Mouse (Mus musculus) hindbrain, embryonic 11.5 days (tissue): ENCODE data around the gene Srgn. TPM values are rescaled to one million over a fixed set of nuclear protein-coding genes. Genes with fewer than 3 reads are reported as not detected.

Source experiments
- ATAC-seq: fragments of 200-750 bp; cut with Nextera tagmentation; 2 replicates; pipeline ENCODE4 v1.8.0; 2017; ENCODE audit warnings: mild to moderate bottlenecking, moderate TSS enrichment, moderate library complexity; ENCODE audit not compliant: low FRiP score
- DNase-seq: peaks from one replicate; pipeline ENCODE4 v3.0.0-alpha.2; 2015; ENCODE audit warnings: low spot score
- H3K27ac ChIP-seq: fragments of 300-500 bp; sonication (generic); 2 replicates; pipeline ENCODE4 v1.5.1; 2014; ENCODE audit warnings: mild to moderate bottlenecking, low read depth, low read length
- H3K27me3 ChIP-seq: fragments of 300-500 bp; sonication (generic); 2 replicates; pipeline ENCODE4 v1.6.1; 2014; ENCODE audit warnings: mild to moderate bottlenecking, low read length, moderate library complexity, mixed read lengths; ENCODE audit not compliant: control insufficient read depth, insufficient read depth
- H3K36me3 ChIP-seq: fragments of 300-500 bp; sonication (generic); 2 replicates; pipeline ENCODE4 v1.6.1; 2014; ENCODE audit warnings: mild to moderate bottlenecking, low read length, moderate library complexity, mixed read lengths; ENCODE audit not compliant: control insufficient read depth, insufficient read depth
- H3K4me1 ChIP-seq: fragments of 300-500 bp; sonication (generic); replicated peaks from 2 replicates; pipeline ENCODE4 v1.6.1; 2014; ENCODE audit warnings: low read length, mixed read lengths; ENCODE audit not compliant: control insufficient read depth, insufficient read depth
- H3K4me2 ChIP-seq: fragments of 300-500 bp; sonication (generic); replicated peaks from 2 replicates; pipeline ENCODE4 v1.6.1; 2014; ENCODE audit warnings: mild to moderate bottlenecking, low read depth, low read length
- H3K4me3 ChIP-seq: fragments of 300-500 bp; sonication (generic); 2 replicates; pipeline ENCODE4 v1.5.1; 2014; ENCODE audit warnings: low read depth, low read length
- H3K9ac ChIP-seq: fragments of 300-500 bp; sonication (generic); 2 replicates; pipeline ENCODE4 v1.6.1; 2014; ENCODE audit warnings: low read depth, low read length
- H3K9me3 ChIP-seq: fragments of 300-500 bp; sonication (generic); 2 replicates; pipeline ENCODE4 v1.6.1; 2016; ENCODE audit warnings: low read length; ENCODE audit not compliant: control insufficient read depth
- WGBS: fragments of 180-500 bp; shearing (Covaris S2); extraction: QIAGEN DNeasy Blood & Tissue Kit; methylation state at CpG from one replicate; pipeline ENCODE4 v1.1.7; 2014; 5-methylcytosine and 5-hydroxymethylcytosine counted together
- polyA plus RNA-seq: library from polyadenylated mRNA; unstranded; fragments of >200 nt; fragmentation: Nextera tagmentation; extraction: Ambion mirVana; gene quantifications from 2 replicates; pipeline ENCODE4 v1.2.1, GENCODE M21; 2014

The Srgn gene
- polyA plus RNA-seq, 1 experiment from 2014 or later, result 5.8 TPM

GRCm38 (mm10) chr10:62550787-62551300, 23.6 kb upstream of the Srgn start:
- H3K9me3 ChIP-seq, result no peaks in the 10 kb centered on the region
- ATAC-seq, result no peak
- H3K36me3 ChIP-seq, result no peaks in the 10 kb centered on the region
- no peak overlapping the region for H3K27ac ChIP-seq
- WGBS, result 83% methylated on average over 7 of the region's 7 CpGs
- no peak overlapping the region for H3K9ac ChIP-seq
- no peak overlapping the region for H3K4me2 ChIP-seq
- no peaks in the 10 kb centered on the region for H3K27me3 ChIP-seq
- H3K4me3 ChIP-seq, result no peak overlapping the region
- no peak for DNase-seq
- no peaks in the 10 kb centered on the region for H3K4me1 ChIP-seq

- Histone ChIP-seq H3K9me3 (no peaks in the 10 kb centered on the region), H3K9ac (no peak overlapping the region), H3K4me1 (no peaks in the 10 kb centered on the region), H3K27me3 (no peaks in the 10 kb centered on the region), H3K27ac (no peak overlapping the region), H3K4me3 (no peak overlapping the region), H3K4me2 (no peak overlapping the region), H3K36me3 (no peaks in the 10 kb centered on the region)
- 31% methylated on average over 15 of the region's 16 CpGs for WGBS
- ATAC-seq (peak; percentile 38; the same call in 1 of the 2 replicates), DNase-seq (peak; percentile 79)
Measured at GRCm38 (mm10) chr10:62549523-62550166, 22.4 kb upstream of the Srgn start.

GRCm38 (mm10) chr10:62546441-62546840, 19.2 kb upstream of the Srgn start:
- H3K4me1 ChIP-seq, result no peaks in the 10 kb centered on the region
- no peaks in the 10 kb centered on the region for H3K36me3 ChIP-seq
- DNase-seq (no peak), ATAC-seq (no peak)
- H3K27ac ChIP-seq, result no peak overlapping the region
- H3K4me3 ChIP-seq, result no peak overlapping the region
- H3K27me3 ChIP-seq, result no peaks in the 10 kb centered on the region
- H3K9ac ChIP-seq, result no peak overlapping the region
- no peaks in the 10 kb centered on the region for H3K9me3 ChIP-seq
- H3K4me2 ChIP-seq, result no peak overlapping the region
- WGBS, result 84% methylated on average over 10 of the region's 10 CpGs

- H3K4me1 ChIP-seq, result no peaks in the 10 kb centered on the region
- H3K9me3 ChIP-seq, result no peaks in the 10 kb centered on the region
- no peaks in the 10 kb centered on the region for H3K27me3 ChIP-seq
- no peaks in the 10 kb centered on the region for H3K36me3 ChIP-seq
- H3K27ac ChIP-seq, result no peak overlapping the region
- no peak overlapping the region for H3K9ac ChIP-seq
- no peak for DNase-seq
- H3K4me3 ChIP-seq, result no peak overlapping the region
- no peak for ATAC-seq
- H3K4me2 ChIP-seq, result no peak overlapping the region
Measured at GRCm38 (mm10) chr10:62545759-62546158, 18.5 kb upstream of the Srgn start.

GRCm38 (mm10) chr10:62544316-62544715, 17.1 kb upstream of the Srgn start:
- no peak for ATAC-seq

GRCm38 (mm10) chr10:62543399-62543808, 16.2 kb upstream of the Srgn start:
- H3K27me3 ChIP-seq, result no peaks in the 10 kb centered on the region
- H3K4me1 ChIP-seq, result no peaks in the 10 kb centered on the region
- H3K9ac ChIP-seq, result no peak overlapping the region
- H3K4me2 ChIP-seq, result no peak overlapping the region
- no peak overlapping the region for H3K4me3 ChIP-seq
- H3K27ac ChIP-seq, result no peak overlapping the region
- 78% methylated on average over 12 of the region's 12 CpGs for WGBS
- DNase-seq (no peak), ATAC-seq (no peak)
- H3K9me3 ChIP-seq, result no peaks in the 10 kb centered on the region
- no peaks in the 10 kb centered on the region for H3K36me3 ChIP-seq

More at GRCm38 (mm10) chr10:62544316-62544715, 17.1 kb upstream of the Srgn start:
- Histone ChIP-seq H3K36me3 (no peaks in the 10 kb centered on the region), H3K9me3 (no peaks in the 10 kb centered on the region), H3K4me1 (no peaks in the 10 kb centered on the region), H3K27me3 (no peaks in the 10 kb centered on the region), H3K9ac (no peak overlapping the region), H3K27ac (no peak overlapping the region), H3K4me3 (no peak overlapping the region), H3K4me2 (no peak overlapping the region)
- DNase-seq, result no peak
- WGBS, result 88% methylated on average over 4 of the region's 4 CpGs

GRCm38 (mm10) chr10:62542928-62543327, 15.7 kb upstream of the Srgn start:
- Histone ChIP-seq H3K4me3 (no peak overlapping the region), H3K9ac (no peak overlapping the region), H3K36me3 (no peaks in the 10 kb centered on the region), H3K27me3 (no peaks in the 10 kb centered on the region), H3K27ac (no peak overlapping the region), H3K4me2 (no peak overlapping the region), H3K9me3 (no peaks in the 10 kb centered on the region), H3K4me1 (no peaks in the 10 kb centered on the region)
- 94% methylated on average over 8 of the region's 8 CpGs for WGBS
- ATAC-seq, result no peak
- DNase-seq, result no peak

- Histone ChIP-seq H3K4me3 (no peak overlapping the region), H3K9ac (no peak overlapping the region), H3K27ac (no peak overlapping the region), H3K36me3 (no peaks in the 10 kb centered on the region), H3K4me1 (no peaks in the 10 kb centered on the region), H3K4me2 (no peak overlapping the region), H3K27me3 (no peaks in the 10 kb centered on the region), H3K9me3 (no peaks in the 10 kb centered on the region)
- 91% methylated on average over 9 of the region's 12 CpGs for WGBS
- DNase-seq (no peak), ATAC-seq (no peak)
Measured at GRCm38 (mm10) chr10:62542507-62542906, 15.3 kb upstream of the Srgn start.

GRCm38 (mm10) chr10:62541499-62541898, 14.2 kb upstream of the Srgn start:
- no peak overlapping the region for H3K4me2 ChIP-seq
- no peaks in the 10 kb centered on the region for H3K36me3 ChIP-seq
- H3K9me3 ChIP-seq, result no peaks in the 10 kb centered on the region
- ATAC-seq, result no peak
- H3K4me3 ChIP-seq, result no peak overlapping the region
- DNase-seq, result no peak
- no peak overlapping the region for H3K27ac ChIP-seq
- H3K9ac ChIP-seq, result no peak overlapping the region
- 93% methylated on average over 12 of the region's 12 CpGs for WGBS
- H3K27me3 ChIP-seq, result no peaks in the 10 kb centered on the region
- no peaks in the 10 kb centered on the region for H3K4me1 ChIP-seq
